Mouse (Mus musculus) myocyte (in vitro differentiated cells): ENCODE measurements at regions not wholly inside any gene's neighbourhood (a gene's known extent, or its start where the extent isn't known, plus 50 kb on each side); places are given as distances from the start of the nearest gene placed in this dataset.

Source experiments
- E2F4 ChIP-seq: IDR thresholded peaks from one replicate; pipeline ENCODE4 v1.6.1; 2011; ENCODE audit warnings: mild to moderate bottlenecking, control low read depth, moderate library complexity; ENCODE audit not compliant: insufficient read depth
- MAX ChIP-seq: IDR thresholded peaks from one replicate; pipeline ENCODE4 v1.6.1; 2011; ENCODE audit warnings: low read depth, mild to moderate bottlenecking, control low read depth
- MYOD1 ChIP-seq, 3 experiments: IDR thresholded peaks; one replicate each; pipeline ENCODE4 v1.6.1; 2011; ENCODE audit warnings: control low read depth in 2 of 3, low read depth in 2 of 3, mild to moderate bottlenecking in 2 of 3, moderate library complexity in 1 of 3; ENCODE audit not compliant: insufficient read length in 2 of 3, control insufficient read depth in 1 of 3
- MYOG ChIP-seq, 3 experiments: IDR thresholded peaks; one replicate each; pipeline ENCODE4 v1.6.1; 2011; ENCODE audit warnings: control low read depth in 2 of 3, low read depth in 2 of 3, mild to moderate bottlenecking in 2 of 3; ENCODE audit not compliant: insufficient read length in 2 of 3, control insufficient read depth in 1 of 3, insufficient read depth in 1 of 3
- POLR2A ChIP-seq: IDR thresholded peaks from one replicate; pipeline ENCODE4 v1.6.1; 2011; ENCODE audit warnings: low read depth, mild to moderate bottlenecking, control low read depth, moderate library complexity; ENCODE audit not compliant: insufficient read length
- POLR2AphosphoS2 ChIP-seq: IDR thresholded peaks from one replicate; pipeline ENCODE4 v1.6.1; 2011; ENCODE audit warnings: low read depth, control low read depth; ENCODE audit not compliant: insufficient read length
- REST ChIP-seq: IDR thresholded peaks from one replicate; pipeline ENCODE4 v1.6.1; 2011; ENCODE audit warnings: mild to moderate bottlenecking, control low read depth, moderate library complexity; ENCODE audit not compliant: insufficient read depth, insufficient read length
- SRF ChIP-seq: IDR thresholded peaks from one replicate; pipeline ENCODE4 v1.6.1; 2011; ENCODE audit warnings: low read depth; ENCODE audit not compliant: control insufficient read depth, insufficient read length
- TCF12 ChIP-seq: IDR thresholded peaks from one replicate; pipeline ENCODE4 v1.6.1; 2011; ENCODE audit warnings: mild to moderate bottlenecking, control low read depth; ENCODE audit not compliant: poor library complexity, insufficient read depth, severe bottlenecking
- USF1 ChIP-seq: IDR thresholded peaks from one replicate; pipeline ENCODE4 v1.6.1; 2011; ENCODE audit warnings: low read depth, mild to moderate bottlenecking, control low read depth, moderate library complexity

- TF ChIP-seq MAX = no peak
- no peak for TF ChIP-seq USF1
- no peak for TF ChIP-seq POLR2A
- TF ChIP-seq POLR2AphosphoS2 = no peak
- TF ChIP-seq MYOD1 (IDR thresholded peaks at IDR 0.05; ENCODE audit: control insufficient read depth in 1 of 3, insufficient read length in 2 of 3, low read depth in 2 of 3) = no peak
- TF ChIP-seq MYOG (IDR thresholded peaks at IDR 0.05; ENCODE audit: control insufficient read depth in 1 of 3, insufficient read depth in 1 of 3, insufficient read length in 2 of 3, low read depth in 2 of 3) = no peak
- TF ChIP-seq REST = no peak
- TF ChIP-seq E2F4 = no peak
- no peak for TF ChIP-seq TCF12
- TF ChIP-seq SRF = no peak
Observed at GRCm38 (mm10) chr12:25211331-25211730, 114.4 kb upstream of the Id2 start.
